Mouse (Mus musculus): ENCODE results near the gene Olfm3. TPM values are rescaled to one million over a fixed set of nuclear protein-coding genes. Genes with fewer than 3 reads are reported as not detected.

Gene Olfm3
- not detected in 2 replicates for polyA plus RNA-seq (2012; rRNA removed)

- TF ChIP-seq POLR2A (IDR thresholded peaks at IDR 0.05; ENCODE audit: borderline replicate concordance, extremely low read depth, low read depth, low read length) (no peak), CTCF (IDR thresholded peaks at IDR 0.05; ENCODE audit: insufficient read depth, low read length) (no peak)
- no peak within 1 kb of the TSS for H3K4me3 ChIP-seq (replicated peaks; ENCODE audit: extremely low read depth, low read depth, low read length)
- no peaks in the 10 kb centered on the region for H3K4me1 ChIP-seq (ENCODE audit: control insufficient read depth, insufficient read depth, low read length)
- DNase-seq, result no peak
- 7% methylated on average over 21 of the region's 21 CpGs for WGBS
These were observed at the start of gene Olfm3 for GRCm38 (mm10) chr3:114903924-114904438. Gene Olfm3, plus strand, starts transcription at chr3:114904078.

GRCm38 (mm10) chr3:114889764-114890163 lies 14.1 kb upstream of the Olfm3 start:
- DNase-seq, result no peak
- 66% methylated on average over 3 of the region's 3 CpGs for WGBS
- no peaks in the 10 kb centered on the region for H3K4me1 ChIP-seq (ENCODE audit: control insufficient read depth, insufficient read depth, low read length)
- no peak overlapping the region for H3K4me3 ChIP-seq (replicated peaks; ENCODE audit: extremely low read depth, low read depth, low read length)
- no peak for TF ChIP-seq POLR2A (IDR thresholded peaks at IDR 0.05; ENCODE audit: borderline replicate concordance, extremely low read depth, low read depth, low read length)
- TF ChIP-seq CTCF (IDR thresholded peaks at IDR 0.05; ENCODE audit: insufficient read depth, low read length), result no peak

- TF ChIP-seq CTCF (IDR thresholded peaks at IDR 0.05; ENCODE audit: insufficient read depth, low read length), result no peak
- no peak for TF ChIP-seq POLR2A (IDR thresholded peaks at IDR 0.05; ENCODE audit: borderline replicate concordance, extremely low read depth, low read depth, low read length)
- H3K4me1 ChIP-seq (ENCODE audit: control insufficient read depth, insufficient read depth, low read length), result no peaks in the 10 kb centered on the region
- no peak for DNase-seq
- 23% methylated on average over 16 of the region's 16 CpGs for WGBS
- H3K4me3 ChIP-seq (replicated peaks; ENCODE audit: extremely low read depth, low read depth, low read length), result no peak overlapping the region
These were observed 950 bp downstream of the Olfm3 start for GRCm38 (mm10) chr3:114904633-114905423.

- no peak for TF ChIP-seq CTCF (IDR thresholded peaks at IDR 0.05; ENCODE audit: insufficient read depth, low read length)
- TF ChIP-seq POLR2A (IDR thresholded peaks at IDR 0.05; ENCODE audit: borderline replicate concordance, extremely low read depth, low read depth, low read length), result no peak
- DNase-seq, result no peak
- Histone ChIP-seq H3K4me1 (ENCODE audit: control insufficient read depth, insufficient read depth, low read length) (no peaks in the 10 kb centered on the region), H3K4me3 (replicated peaks; ENCODE audit: extremely low read depth, low read depth, low read length) (no peak overlapping the region)
These were observed 3.7 kb downstream of the Olfm3 start for GRCm38 (mm10) chr3:114907537-114907936.

- DNase-seq, result no peak
These were observed 5.0 kb downstream of the Olfm3 start for GRCm38 (mm10) chr3:114908846-114909245.

GRCm38 (mm10) chr3:114920102-114920501 lies 16.2 kb downstream of the Olfm3 start:
- TF ChIP-seq CTCF (IDR thresholded peaks at IDR 0.05; ENCODE audit: insufficient read depth, low read length) (no peak), POLR2A (IDR thresholded peaks at IDR 0.05; ENCODE audit: borderline replicate concordance, extremely low read depth, low read depth, low read length) (no peak)
- no peak for DNase-seq
- no peak overlapping the region for H3K4me3 ChIP-seq (replicated peaks; ENCODE audit: extremely low read depth, low read depth, low read length)
- 77% methylated on average over 3 of the region's 3 CpGs for WGBS
- no peaks in the 10 kb centered on the region for H3K4me1 ChIP-seq (ENCODE audit: control insufficient read depth, insufficient read depth, low read length)

More at GRCm38 (mm10) chr3:114908846-114909245, 5.0 kb downstream of the Olfm3 start:
- WGBS, result 77% methylated on average over 3 of the region's 3 CpGs
- TF ChIP-seq POLR2A (IDR thresholded peaks at IDR 0.05; ENCODE audit: borderline replicate concordance, extremely low read depth, low read depth, low read length), result no peak
- TF ChIP-seq CTCF (IDR thresholded peaks at IDR 0.05; ENCODE audit: insufficient read depth, low read length), result no peak
- H3K4me1 ChIP-seq (ENCODE audit: control insufficient read depth, insufficient read depth, low read length), result no peaks in the 10 kb centered on the region
- H3K4me3 ChIP-seq (replicated peaks; ENCODE audit: extremely low read depth, low read depth, low read length), result no peak overlapping the region

- 69% methylated on average over 4 of the region's 4 CpGs for WGBS
- TF ChIP-seq POLR2A (IDR thresholded peaks at IDR 0.05; ENCODE audit: borderline replicate concordance, extremely low read depth, low read depth, low read length) (no peak), CTCF (IDR thresholded peaks at IDR 0.05; ENCODE audit: insufficient read depth, low read length) (no peak)
- no peak for DNase-seq
- Histone ChIP-seq H3K4me1 (ENCODE audit: control insufficient read depth, insufficient read depth, low read length) (no peaks in the 10 kb centered on the region), H3K4me3 (replicated peaks; ENCODE audit: extremely low read depth, low read depth, low read length) (no peak overlapping the region)
These were observed 25.7 kb downstream of the Olfm3 start for GRCm38 (mm10) chr3:114929605-114930004.

- no peaks in the 10 kb centered on the region for H3K4me1 ChIP-seq (ENCODE audit: control insufficient read depth, insufficient read depth, low read length)
- TF ChIP-seq CTCF (IDR thresholded peaks at IDR 0.05; ENCODE audit: insufficient read depth, low read length) (no peak), POLR2A (IDR thresholded peaks at IDR 0.05; ENCODE audit: borderline replicate concordance, extremely low read depth, low read depth, low read length) (no peak)
- H3K4me3 ChIP-seq (replicated peaks; ENCODE audit: extremely low read depth, low read depth, low read length), result no peak overlapping the region
- DNase-seq, result no peak
- WGBS, result 36% methylated on average over 2 of the region's 2 CpGs
These were observed 26.5 kb downstream of the Olfm3 start for GRCm38 (mm10) chr3:114930336-114930735.

GRCm38 (mm10) chr3:114930796-114931195 lies 26.9 kb downstream of the Olfm3 start:
- 57% methylated on average over 2 of the region's 2 CpGs for WGBS
- DNase-seq, result no peak

GRCm38 (mm10) chr3:114932881-114933280 lies 29.0 kb downstream of the Olfm3 start:
- Histone ChIP-seq H3K4me1 (ENCODE audit: control insufficient read depth, insufficient read depth, low read length) (no peaks in the 10 kb centered on the region), H3K4me3 (replicated peaks; ENCODE audit: extremely low read depth, low read depth, low read length) (no peak overlapping the region)
- 88% methylated on average over 2 of the region's 2 CpGs for WGBS
- no peak for DNase-seq
- no peak for TF ChIP-seq CTCF (IDR thresholded peaks at IDR 0.05; ENCODE audit: insufficient read depth, low read length)
- TF ChIP-seq POLR2A (IDR thresholded peaks at IDR 0.05; ENCODE audit: borderline replicate concordance, extremely low read depth, low read depth, low read length), result no peak

More at GRCm38 (mm10) chr3:114930796-114931195, 26.9 kb downstream of the Olfm3 start:
- no peak for TF ChIP-seq POLR2A (IDR thresholded peaks at IDR 0.05; ENCODE audit: borderline replicate concordance, extremely low read depth, low read depth, low read length)
- TF ChIP-seq CTCF (IDR thresholded peaks at IDR 0.05; ENCODE audit: insufficient read depth, low read length), result no peak
- Histone ChIP-seq H3K4me1 (ENCODE audit: control insufficient read depth, insufficient read depth, low read length) (no peaks in the 10 kb centered on the region), H3K4me3 (replicated peaks; ENCODE audit: extremely low read depth, low read depth, low read length) (no peak overlapping the region)
